Mouse (Mus musculus): Measurements from ENCODE around the gene Bdh1. TPM values are rescaled to one million over a fixed set of nuclear protein-coding genes. Genes with fewer than 3 reads are reported as not detected.

The Bdh1 gene
- polyA plus RNA-seq, 1 experiment, result 186 TPM

DNA sequence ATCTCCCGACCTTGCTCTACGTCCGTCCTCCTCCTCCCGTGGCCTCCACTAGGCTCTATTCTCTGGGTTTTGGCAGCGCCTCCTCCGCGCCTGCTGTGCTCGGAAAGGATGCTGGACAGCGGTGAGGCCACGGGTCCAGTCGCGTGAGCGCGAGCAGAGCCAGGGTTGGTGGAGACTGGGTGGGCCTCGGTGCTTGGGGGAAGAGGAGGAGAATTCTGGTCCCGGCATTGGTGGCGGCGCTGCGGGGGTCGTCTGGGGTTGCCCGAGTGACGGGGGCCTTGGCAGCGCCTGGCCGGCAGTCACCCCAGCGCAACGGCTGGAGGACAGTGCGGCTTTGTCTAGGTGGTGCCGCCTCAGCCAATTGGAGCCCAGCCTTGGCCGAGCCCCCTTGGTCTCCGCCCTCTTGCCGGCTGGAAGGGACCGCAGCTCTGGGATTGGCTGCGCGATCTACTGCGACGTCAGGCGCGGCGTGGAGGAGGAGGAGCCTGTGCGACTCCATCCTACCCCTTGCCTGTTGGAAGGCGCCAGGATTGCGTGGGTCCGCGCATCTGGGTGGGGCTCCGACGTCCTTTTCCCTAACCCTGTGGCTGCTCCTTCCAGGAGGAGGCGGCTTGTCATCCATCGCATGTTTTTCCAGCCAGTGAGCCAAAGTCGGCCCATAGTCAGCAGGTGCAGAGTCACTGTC lies 7.5 kb downstream of the Bdh1 start:
- no peaks in the 10 kb centered on the region for H3K27me3 ChIP-seq (ENCODE audit: control insufficient read depth, insufficient read depth, low read length)
- H3K4me1 ChIP-seq (ENCODE audit: control insufficient read depth, insufficient read depth, low read length), result peaks cover 9% of the 10 kb centered on the region; the same call in 1 of the 2 replicates
- H3K27ac ChIP-seq (ENCODE audit: insufficient read depth, low read length), result peak overlapping the region; percentile 80
- peak overlapping the region; percentile 77 for H3K4me3 ChIP-seq (replicated peaks; ENCODE audit: insufficient read depth, low read depth, low read length)
- TF ChIP-seq CTCF (IDR thresholded peaks at IDR 0.05; ENCODE audit: borderline replicate concordance, insufficient read depth, low read depth, low read length) (no peak), POLR2A (IDR thresholded peaks at IDR 0.05; ENCODE audit: borderline replicate concordance, insufficient read depth, low read length) (peak; percentile 76)
- DNase-seq, result peak; percentile 96 to 98
- under 1% methylated on average over 49 of the region's 49 CpGs for WGBS

DNA sequence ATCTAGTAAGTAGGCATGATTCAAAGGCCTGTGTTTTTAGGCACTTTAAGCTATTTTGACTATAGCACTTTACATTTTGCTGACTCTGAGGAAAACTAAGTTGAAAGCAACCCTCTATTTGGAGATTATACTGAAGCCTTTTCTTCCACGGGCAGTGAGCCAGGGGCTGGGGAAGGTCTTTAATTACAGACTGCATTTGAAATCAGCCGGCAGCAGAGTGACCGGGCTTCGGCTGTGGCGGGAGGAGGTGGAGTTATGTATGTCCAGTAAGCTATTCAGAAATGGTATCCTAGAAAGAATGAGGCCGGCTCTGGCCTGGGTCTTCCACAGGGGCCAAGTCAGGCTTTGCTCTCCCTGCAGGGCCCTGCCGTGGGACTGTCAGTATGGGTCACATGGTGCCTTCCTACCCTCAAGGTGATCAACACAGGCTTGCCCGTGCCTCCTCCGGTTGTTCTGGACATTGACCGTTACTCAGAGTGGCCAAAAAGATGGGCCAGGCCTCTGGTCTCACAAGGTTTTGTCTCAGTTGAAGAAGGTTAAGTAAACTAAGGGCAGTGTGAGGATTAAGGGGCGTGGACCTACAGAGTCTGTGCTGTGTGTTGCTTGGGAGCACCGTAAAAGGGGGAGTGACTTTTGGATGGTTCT lies 11.5 kb downstream of the Bdh1 start:
- peak in 1 of 2 experiments; percentile 31 for DNase-seq
- H3K4me1 ChIP-seq (ENCODE audit: control insufficient read depth, insufficient read depth, low read length), result peaks cover 16% of the 10 kb centered on the region
- WGBS, result 50% methylated on average over 12 of the region's 12 CpGs
- no peak overlapping the region for H3K27ac ChIP-seq (ENCODE audit: insufficient read depth, low read length)
- no peak for TF ChIP-seq CTCF (IDR thresholded peaks at IDR 0.05; ENCODE audit: borderline replicate concordance, insufficient read depth, low read depth, low read length)
- TF ChIP-seq POLR2A (IDR thresholded peaks at IDR 0.05; ENCODE audit: borderline replicate concordance, insufficient read depth, low read length), result no peak
- H3K27me3 ChIP-seq (ENCODE audit: control insufficient read depth, insufficient read depth, low read length), result no peaks in the 10 kb centered on the region
- H3K4me3 ChIP-seq (replicated peaks; ENCODE audit: insufficient read depth, low read depth, low read length), result no peak overlapping the region

DNA sequence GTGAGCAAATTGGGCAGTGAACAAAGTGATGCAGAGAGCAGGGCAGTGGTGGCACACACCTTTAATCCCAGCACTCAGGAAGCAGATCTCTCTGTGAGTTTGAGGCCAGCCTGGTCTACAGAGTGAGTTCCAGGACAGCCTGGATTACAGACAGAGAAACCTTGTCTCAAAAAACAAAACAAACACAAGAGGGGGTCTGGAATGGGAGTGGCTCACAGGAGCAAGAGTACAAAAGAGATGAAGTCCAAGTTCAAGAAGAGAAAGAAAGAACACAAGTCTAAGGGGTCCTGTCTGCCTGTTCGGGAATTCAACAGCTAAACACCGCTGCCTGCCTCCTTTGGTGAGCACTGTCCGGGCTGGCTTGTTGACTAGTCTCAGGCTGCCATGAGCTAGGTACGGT lies 13.1 kb downstream of the Bdh1 start:
- TF ChIP-seq POLR2A (IDR thresholded peaks at IDR 0.05; ENCODE audit: borderline replicate concordance, insufficient read depth, low read length) (no peak), CTCF (IDR thresholded peaks at IDR 0.05; ENCODE audit: borderline replicate concordance, insufficient read depth, low read depth, low read length) (no peak)
- DNase-seq, result peak in 1 of 2 experiments; percentile 10
- Histone ChIP-seq H3K27me3 (ENCODE audit: control insufficient read depth, insufficient read depth, low read length) (no peaks in the 10 kb centered on the region), H3K4me1 (ENCODE audit: control insufficient read depth, insufficient read depth, low read length) (peaks cover 16% of the 10 kb centered on the region), H3K4me3 (replicated peaks; ENCODE audit: insufficient read depth, low read depth, low read length) (no peak overlapping the region), H3K27ac (ENCODE audit: insufficient read depth, low read length) (no peak overlapping the region)
- 85% methylated on average over 4 of the region's 4 CpGs for WGBS

DNA sequence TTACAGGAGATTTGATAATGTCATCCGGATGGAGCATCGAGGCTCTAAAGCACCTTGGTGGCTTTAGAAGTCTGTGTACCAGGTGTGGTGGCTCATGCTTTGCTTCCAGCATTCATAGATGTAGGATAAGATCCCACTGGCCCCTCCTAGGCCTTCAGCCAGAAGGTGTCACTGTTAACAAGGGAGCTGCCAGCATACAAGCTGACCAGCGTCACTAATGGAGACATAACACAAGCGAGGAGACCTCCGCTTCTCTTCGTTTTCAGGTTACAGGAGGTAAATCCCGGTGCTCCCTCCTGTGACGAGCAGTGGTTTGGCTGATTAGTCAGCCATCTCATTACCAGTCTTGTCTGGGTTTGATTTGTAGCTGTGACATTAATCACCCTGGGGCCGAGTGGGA lies 14.0 kb downstream of the Bdh1 start:
- no peak for TF ChIP-seq POLR2A (IDR thresholded peaks at IDR 0.05; ENCODE audit: borderline replicate concordance, insufficient read depth, low read length)
- TF ChIP-seq CTCF (IDR thresholded peaks at IDR 0.05; ENCODE audit: borderline replicate concordance, insufficient read depth, low read depth, low read length), result peak; percentile 39; the same call in 1 of the 2 replicates
- Histone ChIP-seq H3K4me1 (ENCODE audit: control insufficient read depth, insufficient read depth, low read length) (peaks cover 16% of the 10 kb centered on the region), H3K4me3 (replicated peaks; ENCODE audit: insufficient read depth, low read depth, low read length) (no peak overlapping the region), H3K27me3 (ENCODE audit: control insufficient read depth, insufficient read depth, low read length) (no peaks in the 10 kb centered on the region), H3K27ac (ENCODE audit: insufficient read depth, low read length) (no peak overlapping the region)
- WGBS, result 42% methylated on average over 9 of the region's 9 CpGs
- peak in 1 of 2 experiments; percentile 42 for DNase-seq

DNA sequence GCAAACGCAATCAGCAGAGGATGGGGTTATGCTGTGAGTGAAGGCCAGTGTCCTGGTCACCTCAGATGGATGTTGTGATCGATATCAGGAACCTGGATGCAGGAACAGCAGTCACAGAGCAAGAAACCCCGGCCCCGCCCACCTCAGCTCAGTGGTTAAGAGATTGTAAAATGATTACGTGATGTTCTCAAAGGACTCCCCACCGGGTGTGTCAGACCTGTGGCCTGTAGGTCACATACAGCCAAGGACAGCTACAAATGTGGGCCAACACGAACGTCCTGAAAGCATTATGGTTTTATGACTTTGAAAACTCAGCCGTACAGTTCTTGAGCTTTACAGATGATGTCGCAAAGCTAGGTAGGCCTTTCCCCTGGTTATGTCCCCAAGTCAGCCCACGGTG lies 15.3 kb downstream of the Bdh1 start:
- H3K4me3 ChIP-seq (replicated peaks; ENCODE audit: insufficient read depth, low read depth, low read length), result no peak overlapping the region
- peak in 1 of 2 experiments; percentile 13 for DNase-seq
- no peak overlapping the region for H3K27ac ChIP-seq (ENCODE audit: insufficient read depth, low read length)
- no peak for TF ChIP-seq CTCF (IDR thresholded peaks at IDR 0.05; ENCODE audit: borderline replicate concordance, insufficient read depth, low read depth, low read length)
- no peak for TF ChIP-seq POLR2A (IDR thresholded peaks at IDR 0.05; ENCODE audit: borderline replicate concordance, insufficient read depth, low read length)
- no peaks in the 10 kb centered on the region for H3K27me3 ChIP-seq (ENCODE audit: control insufficient read depth, insufficient read depth, low read length)
- 82% methylated on average over 11 of the region's 11 CpGs for WGBS
- peaks cover 21% of the 10 kb centered on the region for H3K4me1 ChIP-seq (ENCODE audit: control insufficient read depth, insufficient read depth, low read length)

DNA sequence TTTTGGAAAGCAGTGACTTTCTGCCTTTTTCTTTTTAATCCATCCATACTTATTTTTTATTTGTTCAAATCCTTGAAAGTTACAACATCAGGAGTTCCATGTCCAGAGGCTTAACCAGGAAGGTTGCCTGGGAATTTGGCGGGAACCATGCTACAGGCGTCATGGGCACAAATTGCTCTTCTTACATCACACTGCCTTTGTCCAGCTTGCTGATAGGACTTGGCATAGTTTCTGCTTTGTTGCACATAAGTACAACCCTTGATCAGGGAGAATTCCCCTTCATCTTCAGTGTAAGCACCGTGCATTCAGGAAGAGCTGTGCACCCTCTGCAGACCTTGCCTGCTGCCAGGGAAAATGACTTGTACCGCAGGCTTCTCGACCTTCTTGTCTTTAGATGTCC lies 17.4 kb downstream of the Bdh1 start:
- 95% methylated on average over 5 of the region's 5 CpGs for WGBS
- Histone ChIP-seq H3K27ac (ENCODE audit: insufficient read depth, low read length) (no peak overlapping the region), H3K4me3 (replicated peaks; ENCODE audit: insufficient read depth, low read depth, low read length) (no peak overlapping the region), H3K27me3 (ENCODE audit: control insufficient read depth, insufficient read depth, low read length) (no peaks in the 10 kb centered on the region), H3K4me1 (ENCODE audit: control insufficient read depth, insufficient read depth, low read length) (peaks cover 20% of the 10 kb centered on the region)
- no peak for TF ChIP-seq CTCF (IDR thresholded peaks at IDR 0.05; ENCODE audit: borderline replicate concordance, insufficient read depth, low read depth, low read length)
- TF ChIP-seq POLR2A (IDR thresholded peaks at IDR 0.05; ENCODE audit: borderline replicate concordance, insufficient read depth, low read length), result no peak
- DNase-seq, result no peak

DNA sequence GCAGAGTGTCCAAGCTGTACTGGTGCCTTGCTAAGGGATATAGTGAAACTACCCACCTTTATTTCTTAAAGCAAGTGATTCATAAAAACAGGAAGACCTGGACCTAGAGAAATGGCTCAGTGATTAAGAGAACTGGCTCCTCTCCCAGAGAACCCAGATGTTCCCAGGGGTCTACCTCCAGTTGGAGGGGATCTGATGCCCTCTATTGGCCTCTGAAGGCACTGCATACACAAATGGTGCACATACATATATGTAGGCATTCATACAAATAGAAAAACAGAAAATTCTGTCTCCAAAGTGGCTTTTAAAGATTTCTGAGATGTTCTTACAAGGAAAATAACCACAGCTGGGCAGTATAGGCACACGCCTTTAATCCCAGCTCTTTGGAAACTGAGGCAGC lies 18.0 kb downstream of the Bdh1 start:
- Histone ChIP-seq H3K4me1 (ENCODE audit: control insufficient read depth, insufficient read depth, low read length) (peaks cover 20% of the 10 kb centered on the region), H3K4me3 (replicated peaks; ENCODE audit: insufficient read depth, low read depth, low read length) (no peak overlapping the region), H3K27ac (ENCODE audit: insufficient read depth, low read length) (no peak overlapping the region), H3K27me3 (ENCODE audit: control insufficient read depth, insufficient read depth, low read length) (no peaks in the 10 kb centered on the region)
- DNase-seq, result no peak
- TF ChIP-seq POLR2A (IDR thresholded peaks at IDR 0.05; ENCODE audit: borderline replicate concordance, insufficient read depth, low read length), result no peak
- TF ChIP-seq CTCF (IDR thresholded peaks at IDR 0.05; ENCODE audit: borderline replicate concordance, insufficient read depth, low read depth, low read length), result no peak; the same call in 1 of the 2 replicates
- 98% methylated on average over 1 of the region's 1 CpGs for WGBS

DNA sequence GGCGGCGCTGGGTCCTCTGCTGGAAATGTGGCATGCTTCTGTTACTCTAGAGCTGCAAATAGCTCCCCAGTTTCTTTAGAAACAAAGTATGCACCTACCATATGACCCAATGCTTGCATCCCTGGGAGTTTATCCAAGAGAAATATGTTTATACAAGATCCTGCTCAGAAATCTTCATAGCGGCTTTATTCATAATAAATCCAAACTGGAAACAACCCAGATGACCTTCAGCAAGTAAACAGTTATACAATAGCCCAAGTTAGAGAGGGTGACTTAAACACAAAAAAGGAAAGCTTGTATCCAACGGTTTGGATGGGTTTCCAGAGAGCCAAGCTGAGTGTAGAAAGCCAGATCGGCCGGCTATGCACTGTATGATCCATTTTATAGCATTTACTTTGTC lies 22.4 kb downstream of the Bdh1 start:
- DNase-seq, result no peak
- TF ChIP-seq CTCF (IDR thresholded peaks at IDR 0.05; ENCODE audit: borderline replicate concordance, insufficient read depth, low read depth, low read length) (no peak), POLR2A (IDR thresholded peaks at IDR 0.05; ENCODE audit: borderline replicate concordance, insufficient read depth, low read length) (no peak)

More for the DNA sequence above, 22.4 kb downstream of the Bdh1 start:
- no peak overlapping the region for H3K27ac ChIP-seq (ENCODE audit: insufficient read depth, low read length)
- H3K4me3 ChIP-seq (replicated peaks; ENCODE audit: insufficient read depth, low read depth, low read length), result no peak overlapping the region
- H3K27me3 ChIP-seq (ENCODE audit: control insufficient read depth, insufficient read depth, low read length), result no peaks in the 10 kb centered on the region
- WGBS, result 93% methylated on average over 6 of the region's 6 CpGs
- H3K4me1 ChIP-seq (ENCODE audit: control insufficient read depth, insufficient read depth, low read length), result peaks cover 27% of the 10 kb centered on the region

All from cerebellum, adult 2 months (tissue).